Mouse (Mus musculus) liver, embryonic 13.5 days (tissue): ENCODE results near the gene Ece1. TPM values are rescaled to one million over a fixed set of nuclear protein-coding genes. Genes with fewer than 3 reads are reported as not detected.

Experiments used
- ATAC-seq: fragments of 200-750 bp; cut with Nextera tagmentation; 2 replicates; pipeline ENCODE4 v1.8.0; 2017; ENCODE audit warnings: low read depth, mild to moderate bottlenecking, moderate number of reproducible peaks, moderate library complexity
- DNase-seq: peaks from one replicate; pipeline ENCODE4 v3.0.0; 2022
- H3K27ac ChIP-seq: fragments of 300-500 bp; sonication (generic); 2 replicates; pipeline ENCODE4 v1.5.1; 2015; ENCODE audit warnings: moderate library complexity, mild to moderate bottlenecking, inconsistent platforms
- H3K27me3 ChIP-seq: fragments of 300-500 bp; sonication (generic); 2 replicates; pipeline ENCODE4 v1.6.1; 2015; ENCODE audit warnings: mild to moderate bottlenecking, inconsistent platforms
- H3K36me3 ChIP-seq: fragments of 300-500 bp; sonication (generic); 2 replicates; pipeline ENCODE4 v1.6.1; 2015; ENCODE audit warnings: mild to moderate bottlenecking, inconsistent platforms
- H3K4me1 ChIP-seq: fragments of 300-500 bp; sonication (generic); replicated peaks from 2 replicates; pipeline ENCODE4 v1.6.1; 2015; ENCODE audit warnings: inconsistent platforms
- H3K4me2 ChIP-seq: fragments of 300-500 bp; sonication (generic); 2 replicates; pipeline ENCODE4 v1.6.1; 2015; ENCODE audit warnings: inconsistent platforms, mild to moderate bottlenecking, moderate library complexity
- H3K4me3 ChIP-seq: fragments of 300-500 bp; sonication (generic); replicated peaks from 2 replicates; pipeline ENCODE4 v1.5.1; 2015; ENCODE audit warnings: mild to moderate bottlenecking, inconsistent platforms
- H3K9ac ChIP-seq: fragments of 300-500 bp; sonication (generic); 2 replicates; pipeline ENCODE4 v1.6.1; 2015; ENCODE audit warnings: mild to moderate bottlenecking, inconsistent platforms
- H3K9me3 ChIP-seq: fragments of 300-500 bp; sonication (generic); replicated peaks from 2 replicates; pipeline ENCODE4 v1.6.1; 2016; ENCODE audit warnings: inconsistent platforms
- WGBS: fragments of 180-500 bp; shearing (Covaris S2); methylation state at CpG from one replicate; pipeline ENCODE4 v1.1.7; 2015; ENCODE audit not compliant: insufficient replicate concordance; 5-methylcytosine and 5-hydroxymethylcytosine counted together
- polyA plus RNA-seq: library from polyadenylated mRNA; unstranded; fragments of >200 nt; fragmentation: Nextera tagmentation; extraction: Ambion mirVana; gene quantifications from 2 replicates; pipeline ENCODE4 v1.2.1, GENCODE M21; 2015

The Ece1 gene
- polyA plus RNA-seq, 1 experiment from 2014 or later = 12.3 TPM

DNA sequence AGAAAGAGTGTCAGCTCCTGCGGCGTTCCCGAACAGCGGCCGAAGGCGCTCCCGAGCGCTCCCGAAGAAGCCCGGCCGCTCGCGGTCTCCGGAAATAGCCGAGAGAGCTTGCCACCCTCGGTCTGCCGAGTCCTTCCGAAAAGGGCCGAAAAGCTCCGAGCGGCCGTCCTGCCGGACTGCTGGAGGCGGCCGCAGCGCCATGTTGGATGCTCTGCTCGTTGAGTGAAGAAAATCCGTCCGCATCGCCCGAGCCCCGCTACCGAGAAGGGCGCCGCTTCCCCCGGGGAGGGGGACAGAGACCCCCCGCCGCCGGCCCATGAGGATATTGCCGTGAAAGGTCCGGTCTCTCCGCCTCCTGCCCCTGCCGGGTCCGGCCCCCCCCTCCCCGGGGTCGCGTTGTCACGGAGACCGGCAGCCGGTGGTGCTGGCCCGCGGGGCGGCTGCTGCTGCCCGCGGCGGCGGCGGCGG, 131.3 kb downstream of the Ece1 start:
- H3K27ac ChIP-seq = peak overlapping the region; percentile 84
- peaks cover 35% of the 10 kb centered on the region for H3K27me3 ChIP-seq
- peak overlapping the region; percentile 93 for H3K9ac ChIP-seq
- peaks cover 41% of the 10 kb centered on the region for H3K4me1 ChIP-seq
- ATAC-seq (peak; percentile 92), DNase-seq (peak; percentile 94)
- H3K9me3 ChIP-seq = no peaks in the 10 kb centered on the region
- peak overlapping the region; percentile 79 for H3K4me3 ChIP-seq
- peaks cover 11% of the 10 kb centered on the region for H3K36me3 ChIP-seq
- H3K4me2 ChIP-seq = peak overlapping the region; percentile 91
- under 1% methylated on average over 58 of the region's 59 CpGs for WGBS

DNA sequence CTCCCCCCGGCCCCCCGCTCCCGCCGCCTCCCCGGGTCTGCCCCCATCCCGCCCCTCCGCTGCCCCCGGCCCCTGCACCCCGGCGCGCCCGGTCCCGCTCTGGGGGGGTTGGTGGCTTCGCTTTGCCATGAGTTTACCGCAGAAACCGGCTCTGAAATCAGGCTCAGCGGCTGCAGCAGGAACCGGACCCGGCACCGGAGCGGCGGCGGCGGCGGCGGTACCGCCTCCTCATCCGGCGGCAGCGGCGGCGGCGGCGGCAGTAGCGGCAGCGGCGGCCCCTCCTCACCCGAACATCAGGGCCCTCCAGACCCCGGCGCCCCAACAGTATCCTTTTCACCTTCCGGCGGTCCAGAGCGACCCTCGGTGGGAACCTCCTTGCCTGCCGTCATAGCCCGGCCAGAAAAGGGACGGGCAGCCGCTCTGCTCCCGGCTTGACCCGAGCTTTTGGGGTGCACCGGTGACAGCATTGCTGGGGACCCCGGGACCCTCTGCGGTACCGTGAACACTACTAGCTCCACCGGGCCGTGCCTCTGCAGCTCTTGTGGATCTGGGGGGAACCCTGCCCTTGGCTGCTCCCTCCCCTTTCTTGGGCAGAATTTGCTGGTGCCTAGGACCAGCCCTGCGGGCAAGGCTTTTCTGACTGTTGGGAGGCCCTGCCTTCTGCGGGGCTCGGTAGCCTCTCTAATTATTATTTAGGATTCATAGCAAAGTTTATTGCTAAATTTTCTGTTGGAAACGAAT, 132.0 kb downstream of the Ece1 start:
- H3K4me3 ChIP-seq = peak overlapping the region; percentile 79
- peaks cover 18% of the 10 kb centered on the region for H3K36me3 ChIP-seq
- no peaks in the 10 kb centered on the region for H3K9me3 ChIP-seq
- WGBS = under 1% methylated on average over 45 of the region's 60 CpGs
- H3K9ac ChIP-seq = peak overlapping the region; percentile 93
- DNase-seq = peak; percentile 33
- H3K27ac ChIP-seq = peak overlapping the region; percentile 84
- peaks cover 35% of the 10 kb centered on the region for H3K27me3 ChIP-seq
- peak overlapping the region; percentile 91 for H3K4me2 ChIP-seq
- peaks cover 41% of the 10 kb centered on the region for H3K4me1 ChIP-seq
- peak; percentile 49 for ATAC-seq

DNA sequence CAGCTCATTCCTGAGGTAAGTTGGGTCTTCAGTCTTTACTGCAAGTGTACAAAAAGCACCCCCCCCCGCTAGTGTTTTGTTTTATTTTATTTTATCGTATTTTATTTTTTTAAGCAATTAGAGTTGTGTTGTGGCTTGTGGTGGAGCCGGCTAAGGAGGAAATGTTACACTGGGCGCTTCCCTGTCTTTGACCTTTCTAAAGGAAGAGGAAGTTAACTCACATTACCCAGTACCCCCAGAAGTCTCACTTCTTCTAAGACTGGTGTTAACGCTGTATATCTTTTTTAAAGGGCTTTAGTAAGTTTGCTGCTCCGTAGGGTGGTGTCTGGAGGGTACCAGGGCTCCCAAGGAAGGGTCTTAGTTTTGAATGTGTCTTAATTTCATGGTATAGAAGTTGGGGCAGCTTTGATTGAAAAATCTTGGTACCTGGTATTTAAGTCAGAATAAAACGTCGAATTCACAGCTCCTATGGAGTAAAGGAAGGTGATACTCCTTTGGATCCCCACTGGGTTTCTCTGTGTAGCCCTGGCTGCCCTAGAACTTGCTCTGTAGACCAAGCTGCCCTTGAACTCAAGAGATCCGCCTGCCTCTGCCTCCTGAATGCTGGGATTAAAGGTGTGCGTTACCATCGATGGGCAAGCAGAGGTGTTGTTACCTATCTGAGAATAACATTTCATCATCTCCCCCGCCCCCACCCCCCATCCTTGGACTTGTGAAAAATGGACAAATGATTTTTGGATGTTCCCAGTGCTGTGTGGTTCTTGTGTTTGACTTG, 132.7 kb downstream of the Ece1 start:
- Histone ChIP-seq H3K4me2 (peak overlapping the region; percentile 91), H3K9me3 (no peaks in the 10 kb centered on the region), H3K4me1 (peaks cover 41% of the 10 kb centered on the region), H3K27ac (peak overlapping the region; percentile 84; the same call in 1 of the 2 replicates), H3K4me3 (peak overlapping the region; percentile 79), H3K27me3 (peaks cover 28% of the 10 kb centered on the region), H3K36me3 (peaks cover 25% of the 10 kb centered on the region), H3K9ac (peak overlapping the region; percentile 93)
- DNase-seq = no peak
- WGBS = 28% methylated on average over 12 of the region's 12 CpGs
- no peak for ATAC-seq

GRCm38 (mm10) chr4:137995399-137995798, 133.4 kb downstream of the Ece1 start:
- DNase-seq = no peak
- Histone ChIP-seq H3K27ac (no peak overlapping the region), H3K4me2 (peak overlapping the region; percentile 91), H3K9me3 (no peaks in the 10 kb centered on the region), H3K4me3 (peak overlapping the region; percentile 79), H3K36me3 (peaks cover 25% of the 10 kb centered on the region), H3K4me1 (peaks cover 42% of the 10 kb centered on the region), H3K27me3 (peaks cover 24% of the 10 kb centered on the region), H3K9ac (peak overlapping the region; percentile 93)
- 81% methylated on average over 12 of the region's 12 CpGs for WGBS
- ATAC-seq = no peak

GRCm38 (mm10) chr4:137998232-137998631, 136.2 kb downstream of the Ece1 start:
- Histone ChIP-seq H3K4me1 (peaks cover 33% of the 10 kb centered on the region), H3K27me3 (no peaks in the 10 kb centered on the region), H3K9me3 (no peaks in the 10 kb centered on the region), H3K4me2 (no peak overlapping the region), H3K9ac (no peak overlapping the region), H3K4me3 (no peak overlapping the region), H3K27ac (no peak overlapping the region), H3K36me3 (peaks cover 51% of the 10 kb centered on the region)
- ATAC-seq (no peak), DNase-seq (no peak)
- 81% methylated on average over 4 of the region's 4 CpGs for WGBS

DNA sequence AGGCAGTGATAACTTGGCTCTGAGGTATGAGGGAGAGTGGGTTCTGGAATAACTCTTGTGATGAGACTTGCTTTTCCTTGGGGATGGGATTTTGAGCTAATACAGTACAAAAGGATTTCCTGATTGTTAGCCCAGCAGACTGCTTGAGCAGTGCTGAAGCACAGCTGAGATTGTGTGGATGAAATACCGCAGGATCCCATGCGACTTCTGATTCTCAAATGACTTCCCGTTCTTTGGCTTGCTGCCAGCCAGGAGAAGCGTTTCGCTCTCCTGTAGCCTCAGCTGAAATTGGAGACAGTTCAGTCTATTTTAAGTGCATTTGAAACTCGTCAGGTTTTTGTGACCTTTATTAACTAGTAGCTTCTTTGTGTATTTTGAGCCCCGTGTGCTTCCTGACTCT, 138.6 kb downstream of the Ece1 start:
- 77% methylated on average over 7 of the region's 7 CpGs for WGBS
- no peak overlapping the region for H3K4me2 ChIP-seq
- H3K9me3 ChIP-seq = no peaks in the 10 kb centered on the region
- no peak overlapping the region for H3K4me3 ChIP-seq
- H3K9ac ChIP-seq = no peak overlapping the region
- H3K27me3 ChIP-seq = no peaks in the 10 kb centered on the region
- DNase-seq (no peak), ATAC-seq (no peak)
- H3K36me3 ChIP-seq = peaks cover 65% of the 10 kb centered on the region
- peaks cover 23% of the 10 kb centered on the region for H3K4me1 ChIP-seq
- no peak overlapping the region for H3K27ac ChIP-seq

DNA sequence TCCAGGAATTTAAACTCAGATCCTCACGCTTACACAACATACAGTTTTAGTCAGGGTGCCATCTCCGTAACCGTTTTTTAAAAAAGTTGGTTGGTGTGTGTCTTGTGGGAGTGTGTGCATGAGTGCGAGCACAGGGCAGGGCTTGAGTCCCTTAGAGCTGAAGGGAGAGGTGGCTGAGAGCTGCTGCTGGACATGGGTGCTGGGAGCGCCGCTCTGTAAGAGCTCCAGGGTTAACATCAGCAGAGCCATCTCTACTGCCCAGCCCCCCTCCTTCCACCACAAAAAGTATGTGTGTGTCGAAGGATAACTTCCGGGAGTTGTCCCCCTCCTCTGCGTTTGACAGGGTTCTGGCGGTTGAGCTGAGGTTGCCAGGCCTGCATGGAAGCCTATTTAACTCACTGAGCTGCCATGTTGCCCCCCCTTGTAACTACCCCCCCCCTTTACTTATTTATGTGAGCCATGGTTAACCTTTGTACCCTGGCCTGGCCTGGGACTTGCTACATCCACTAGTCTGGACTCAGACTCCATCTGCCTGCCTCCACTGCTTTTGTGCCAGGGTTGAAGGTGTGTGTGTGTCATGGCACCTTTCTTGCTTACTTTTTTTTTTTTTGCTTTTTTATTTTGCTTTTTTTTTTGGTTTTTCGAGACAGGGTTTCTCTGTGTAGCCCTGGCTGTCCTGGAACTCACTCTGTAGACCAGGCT, 142.0 kb downstream of the Ece1 start:
- H3K4me3 ChIP-seq = no peak overlapping the region
- H3K9me3 ChIP-seq = no peaks in the 10 kb centered on the region
- peaks cover 13% of the 10 kb centered on the region for H3K4me1 ChIP-seq
- no peaks in the 10 kb centered on the region for H3K27me3 ChIP-seq
- peaks cover 61% of the 10 kb centered on the region for H3K36me3 ChIP-seq
- H3K4me2 ChIP-seq = no peak overlapping the region
- WGBS = 79% methylated on average over 11 of the region's 11 CpGs
- ATAC-seq (peak; percentile 53), DNase-seq (no peak)
- H3K9ac ChIP-seq = no peak overlapping the region
- no peak overlapping the region for H3K27ac ChIP-seq

- Histone ChIP-seq H3K4me3 (no peak overlapping the region), H3K4me1 (peaks cover 8% of the 10 kb centered on the region), H3K36me3 (peaks cover 57% of the 10 kb centered on the region), H3K9ac (no peak overlapping the region), H3K9me3 (no peaks in the 10 kb centered on the region), H3K4me2 (no peak overlapping the region), H3K27ac (no peak overlapping the region), H3K27me3 (no peaks in the 10 kb centered on the region)
- 74% methylated on average over 1 of the region's 1 CpGs for WGBS
- ATAC-seq (no peak), DNase-seq (no peak)
Observed at GRCm38 (mm10) chr4:138005781-138006180, 143.7 kb downstream of the Ece1 start.

- Histone ChIP-seq H3K36me3 (peaks cover 53% of the 10 kb centered on the region), H3K9me3 (no peaks in the 10 kb centered on the region), H3K9ac (no peak overlapping the region), H3K4me2 (no peak overlapping the region), H3K27me3 (no peaks in the 10 kb centered on the region), H3K27ac (no peak overlapping the region), H3K4me1 (peaks cover 7% of the 10 kb centered on the region), H3K4me3 (no peak overlapping the region)
- no peak for DNase-seq
- no peak for ATAC-seq
- WGBS = 82% methylated on average over 9 of the region's 9 CpGs
Observed at GRCm38 (mm10) chr4:138006951-138007613, 145.0 kb downstream of the Ece1 start.

GRCm38 (mm10) chr4:138008646-138009045, 146.6 kb downstream of the Ece1 start:
- Histone ChIP-seq H3K27ac (no peak overlapping the region), H3K4me2 (no peak overlapping the region), H3K4me1 (peaks cover 5% of the 10 kb centered on the region), H3K27me3 (no peaks in the 10 kb centered on the region), H3K9ac (no peak overlapping the region), H3K36me3 (peaks cover 54% of the 10 kb centered on the region), H3K4me3 (no peak overlapping the region), H3K9me3 (no peaks in the 10 kb centered on the region)
- ATAC-seq (no peak), DNase-seq (no peak)
- WGBS = 85% methylated on average over 6 of the region's 6 CpGs
